Mouse (Mus musculus): ENCODE data around the gene Dhx9.
"Not testable (repeated sequence)": the region's sequence is repeated elsewhere in the genome, so short reads cannot be mapped to it uniquely, and the experiment has no call there.

Dhx9 gene

GRCm38 (mm10) chr1:153487500-153487879, at the start of gene Dhx9:
TSS of gene Dhx9 (minus strand) at chr1:153487660.
- peak; percentile 98 to 100 for DNase-seq

- peak in 1 of 2 experiments; percentile 9 for DNase-seq
Measured at GRCm38 (mm10) chr1:153535611-153536010, 48.2 kb upstream of the Dhx9 start.

GRCm38 (mm10) chr1:153532896-153533295, 45.4 kb upstream of the Dhx9 start:
- DNase-seq = not testable (repeated sequence)

GRCm38 (mm10) chr1:153532234-153532841, 44.9 kb upstream of the Dhx9 start:
- no peak for DNase-seq

- no peak for DNase-seq
Measured at GRCm38 (mm10) chr1:153531677-153532233, 44.3 kb upstream of the Dhx9 start.

- no peak for DNase-seq
Measured at GRCm38 (mm10) chr1:153522116-153522515, 34.7 kb upstream of the Dhx9 start.

GRCm38 (mm10) chr1:153515368-153515767, 27.9 kb upstream of the Dhx9 start:
- no peak for DNase-seq

- no peak for DNase-seq
Measured at GRCm38 (mm10) chr1:153510330-153511009, 23.0 kb upstream of the Dhx9 start.

- not testable (repeated sequence) for DNase-seq
Measured at GRCm38 (mm10) chr1:153509569-153509968, 22.1 kb upstream of the Dhx9 start.

- DNase-seq = no peak
Measured at GRCm38 (mm10) chr1:153509012-153509411, 21.6 kb upstream of the Dhx9 start.

GRCm38 (mm10) chr1:153506266-153506665, 18.8 kb upstream of the Dhx9 start:
- DNase-seq = no peak

GRCm38 (mm10) chr1:153501644-153502321, 14.3 kb upstream of the Dhx9 start:
- DNase-seq = no peak

GRCm38 (mm10) chr1:153500030-153500429, 12.6 kb upstream of the Dhx9 start:
- no peak for DNase-seq

- no peak for DNase-seq
Measured at GRCm38 (mm10) chr1:153496030-153496429, 8.6 kb upstream of the Dhx9 start.

- DNase-seq = no peak
Measured at GRCm38 (mm10) chr1:153493931-153494330, 6.5 kb upstream of the Dhx9 start.

- no peak for DNase-seq
Measured at GRCm38 (mm10) chr1:153493338-153493737, 5.9 kb upstream of the Dhx9 start.

GRCm38 (mm10) chr1:153491822-153492221, 4.4 kb upstream of the Dhx9 start:
- DNase-seq = no peak

GRCm38 (mm10) chr1:153491345-153491744, 3.9 kb upstream of the Dhx9 start:
- DNase-seq = no peak

GRCm38 (mm10) chr1:153489963-153490362, 2.5 kb upstream of the Dhx9 start:
- no peak for DNase-seq

- no peak for DNase-seq
Measured at GRCm38 (mm10) chr1:153489540-153489939, 2.1 kb upstream of the Dhx9 start.

GRCm38 (mm10) chr1:153489132-153489531, 1.7 kb upstream of the Dhx9 start:
- no peak for DNase-seq

- peak; percentile 39 to 48 for DNase-seq
Measured at GRCm38 (mm10) chr1:153486767-153487499, 527 bp downstream of the Dhx9 start.

- DNase-seq = not testable (repeated sequence)
Measured at GRCm38 (mm10) chr1:153486120-153486519, 1.3 kb downstream of the Dhx9 start.

Measured in cerebellum, postnatal 36 days (tissue).